Mouse (Mus musculus) MEL (cell line): ENCODE data around the gene Slc46a3. TPM values are rescaled to one million over a fixed set of nuclear protein-coding genes. Genes with fewer than 3 reads are reported as not detected.
A peak's percentile ranks its signal among the peaks of the same experiment; 100 is the strongest.

Experiments
- DNase-seq: peaks from one replicate; pipeline ENCODE4 v3.0.0; 2011; ENCODE audit warnings: low read depth, low spot score
- H3K27ac ChIP-seq: 2 replicates; pipeline ENCODE4 v1.5.1; 2012; ENCODE audit warnings: low read depth, mild to moderate bottlenecking, control low read depth, low read length, moderate library complexity; ENCODE audit not compliant: control insufficient read depth
- H3K27me3 ChIP-seq, 2 experiments: fragments of 150-350 bp in 1 of 2; sonication (generic) in 1 of 2; 2 replicates each; pipeline ENCODE4 v1.6.1; 2012; ENCODE audit warnings: low read length in 2 of 2, mild to moderate bottlenecking in 2 of 2, improper control_type of control experiment in 1 of 2, moderate library complexity in 1 of 2; ENCODE audit not compliant: insufficient read depth in 2 of 2, control insufficient read depth in 1 of 2
- H3K36me3 ChIP-seq, 2 experiments: 2 replicates each; pipeline ENCODE4 v1.6.1; 2012 to 2014; ENCODE audit warnings: low read length in 2 of 2, improper control_type of control experiment in 1 of 2, inconsistent platforms in 1 of 2, mild to moderate bottlenecking in 1 of 2; ENCODE audit not compliant: insufficient read depth in 2 of 2, control insufficient read depth in 1 of 2
- H3K4me1 ChIP-seq, 2 experiments: fragments of 150-350 bp in 1 of 2; sonication (generic) in 1 of 2; 2 replicates each; pipeline ENCODE4 v1.6.1; 2012; ENCODE audit warnings: low read length in 2 of 2, improper control_type of control experiment in 1 of 2, mild to moderate bottlenecking in 1 of 2; ENCODE audit not compliant: insufficient read depth in 2 of 2, control insufficient read depth in 1 of 2
- H3K4me3 ChIP-seq, 2 experiments: fragments of 150-350 bp in 1 of 2; sonication (generic) in 1 of 2; 2 replicates each; pipeline ENCODE4 v1.5.1; 2012; ENCODE audit warnings: low read depth in 2 of 2, low read length in 2 of 2, mild to moderate bottlenecking in 2 of 2, moderate library complexity in 2 of 2, control low read depth in 1 of 2, improper control_type of control experiment in 1 of 2; ENCODE audit not compliant: control insufficient read depth in 1 of 2, insufficient read depth in 1 of 2
- H3K79me2 ChIP-seq: 2 replicates; pipeline ENCODE4 v1.6.1; 2012; ENCODE audit warnings: mild to moderate bottlenecking, low read length, moderate library complexity; ENCODE audit not compliant: control insufficient read depth, poor library complexity, insufficient read depth
- H3K9ac ChIP-seq: 2 replicates; pipeline ENCODE4 v1.6.1; 2012; ENCODE audit warnings: low read depth, mild to moderate bottlenecking, control low read depth, low read length, moderate library complexity; ENCODE audit not compliant: control insufficient read depth, poor library complexity, severe bottlenecking
- H3K9me3 ChIP-seq: fragments of 150-350 bp; sonication (generic); replicated peaks from 2 replicates; pipeline ENCODE4 v1.6.1; 2012; ENCODE audit warnings: mild to moderate bottlenecking, low read length, improper control_type of control experiment, moderate library complexity; ENCODE audit not compliant: insufficient read depth
- CHD1 ChIP-seq: IDR thresholded peaks from 2 replicates; pipeline ENCODE4 v1.6.1; 2012; ENCODE audit warnings: low read depth, mild to moderate bottlenecking, inconsistent platforms, low read length, improper control_type of control experiment
- CTCF ChIP-seq, 3 experiments: IDR thresholded peaks in 2 of 3; conservative IDR thresholded peaks in 1 of 3; 2 replicates each; pipeline ENCODE4 v1.5.1; 2011 to 2012; ENCODE audit warnings: low read length in 3 of 3, low read depth in 2 of 3, mild to moderate bottlenecking in 2 of 3, improper control_type of control experiment in 1 of 3, inconsistent platforms in 1 of 3, mixed read lengths in 1 of 3, moderate library complexity in 1 of 3; ENCODE audit not compliant: control insufficient read depth in 1 of 3, insufficient read depth in 1 of 3, poor library complexity in 1 of 3, severe bottlenecking in 1 of 3
- ELF1 ChIP-seq: IDR thresholded peaks from 2 replicates; pipeline ENCODE4 v1.6.1; 2014; ENCODE audit warnings: low read depth, mild to moderate bottlenecking, inconsistent platforms, low read length, improper control_type of control experiment, moderate library complexity
- EP300 ChIP-seq, 2 experiments: IDR thresholded peaks; 2 replicates each; pipeline ENCODE4 v1.6.1; 2011; ENCODE audit warnings: improper control_type of control experiment in 2 of 2, low read length in 2 of 2, low read depth in 1 of 2, mild to moderate bottlenecking in 1 of 2
- ETS1 ChIP-seq: IDR thresholded peaks from 2 replicates; pipeline ENCODE4 v1.6.1; 2012; ENCODE audit warnings: low read depth, mild to moderate bottlenecking, inconsistent platforms, low read length, improper control_type of control experiment, moderate library complexity
- GABPA ChIP-seq: IDR thresholded peaks from 2 replicates; pipeline ENCODE4 v1.6.1; 2012; ENCODE audit warnings: low read depth, mild to moderate bottlenecking, inconsistent platforms, low read length, improper control_type of control experiment, moderate library complexity
- HCFC1 ChIP-seq: IDR thresholded peaks from 2 replicates; pipeline ENCODE4 v1.6.1; 2012; ENCODE audit warnings: low read depth, mild to moderate bottlenecking, inconsistent platforms, low read length, improper control_type of control experiment, moderate library complexity
- MEF2A ChIP-seq: IDR thresholded peaks from 2 replicates; pipeline ENCODE4 v1.6.1; 2014; ENCODE audit warnings: low read depth, mild to moderate bottlenecking, inconsistent platforms, low read length, improper control_type of control experiment; ENCODE audit not compliant: poor library complexity, insufficient replicate concordance, severe bottlenecking; ENCODE audit errors: extremely low read depth
- MXI1 ChIP-seq: IDR thresholded peaks from 2 replicates; pipeline ENCODE4 v1.6.1; 2011; ENCODE audit warnings: mild to moderate bottlenecking, low read depth, low read length, improper control_type of control experiment
- MYB ChIP-seq: IDR thresholded peaks from 2 replicates; pipeline ENCODE4 v1.6.1; 2011; ENCODE audit warnings: mild to moderate bottlenecking, low read depth, low read length, improper control_type of control experiment
- MYC ChIP-seq: IDR thresholded peaks from 2 replicates; pipeline ENCODE4 v1.6.1; 2011; ENCODE audit warnings: low read depth, mild to moderate bottlenecking, low read length, improper control_type of control experiment, moderate library complexity
- NRF1 ChIP-seq: IDR thresholded peaks from 2 replicates; pipeline ENCODE4 v1.6.1; 2014; ENCODE audit warnings: low read depth, mild to moderate bottlenecking, inconsistent platforms, low read length, improper control_type of control experiment, moderate library complexity; ENCODE audit not compliant: poor library complexity, insufficient read depth, severe bottlenecking
- POLR2AphosphoS5 ChIP-seq: IDR thresholded peaks from 2 replicates; pipeline ENCODE4 v1.6.1; 2012; ENCODE audit warnings: low read depth, borderline replicate concordance, mild to moderate bottlenecking, inconsistent platforms, low read length, moderate library complexity, mixed read lengths
- RAD21 ChIP-seq: IDR thresholded peaks from 2 replicates; pipeline ENCODE4 v1.6.1; 2011; ENCODE audit warnings: mild to moderate bottlenecking, low read depth, low read length, improper control_type of control experiment
- SIN3A ChIP-seq: IDR thresholded peaks from 2 replicates; pipeline ENCODE4 v1.6.1; 2012; ENCODE audit warnings: low read length, improper control_type of control experiment, inconsistent platforms
- SMC3 ChIP-seq: IDR thresholded peaks from 2 replicates; pipeline ENCODE4 v1.6.1; 2011; ENCODE audit warnings: low read depth, low read length, improper control_type of control experiment
- USF2 ChIP-seq, 2 experiments: IDR thresholded peaks; 2 replicates each; pipeline ENCODE4 v1.6.1; 2011 to 2012; ENCODE audit warnings: improper control_type of control experiment in 2 of 2, low read length in 2 of 2, borderline replicate concordance in 1 of 2, inconsistent platforms in 1 of 2, low read depth in 1 of 2, mild to moderate bottlenecking in 1 of 2; ENCODE audit not compliant: insufficient read depth in 1 of 2
- ZC3H11A ChIP-seq: IDR thresholded peaks from 2 replicates; pipeline ENCODE4 v1.6.1; 2012; ENCODE audit warnings: low read depth, mild to moderate bottlenecking, inconsistent platforms, low read length, improper control_type of control experiment
- ZNF384 ChIP-seq: IDR thresholded peaks from 2 replicates; pipeline ENCODE4 v1.6.1; 2012; ENCODE audit warnings: low read depth, mild to moderate bottlenecking, inconsistent platforms, low read length, improper control_type of control experiment
- polyA plus RNA-seq, 2 experiments: library from polyadenylated mRNA; stranded (reverse) in 1 of 2; unstranded in 1 of 2; fragments of >175 nt in 1 of 2; fragments of >200 nt in 1 of 2; gene quantifications; 2 replicates each; pipeline versions ENCODE4 v1.2.1 to v1.2.4; 2012; ENCODE audit warnings: low replicate concordance in 2 of 2, low read depth in 1 of 2; ENCODE audit not compliant: insufficient read length in 2 of 2, insufficient read depth in 1 of 2, missing spikeins in 1 of 2
- total RNA-seq: library from RNA; depleted of rRNA; stranded (reverse); fragments of 300-350 nt; gene quantifications from 2 replicates; pipeline ENCODE4 v1.2.3, GENCODE M21; 2012

The Slc46a3 gene
- total and polyA plus RNA-seq, 3 experiments: 3.0 to 7.7 TPM; not detected in 1

DNA sequence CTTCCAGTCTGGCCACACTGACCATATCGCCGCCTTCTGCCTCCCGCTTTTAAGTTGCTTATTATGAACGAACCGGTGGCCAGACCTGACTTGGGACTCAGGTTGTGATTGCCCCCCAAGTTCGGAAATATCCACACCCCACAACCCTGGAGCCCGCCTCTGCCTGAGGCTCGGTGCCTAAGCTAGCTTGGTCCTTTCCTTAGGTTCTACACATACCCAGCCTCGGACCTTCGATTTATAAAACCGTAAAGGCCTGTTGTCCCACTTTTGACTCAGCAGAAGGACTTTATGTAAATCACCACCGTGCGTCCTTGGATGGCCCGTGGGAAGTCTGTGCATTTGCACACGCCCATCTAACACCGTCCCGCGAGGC lies 34.6 kb downstream of the Slc46a3 start:
- no peaks in the 10 kb centered on the region for H3K9me3 ChIP-seq
- H3K4me3 ChIP-seq: peak overlapping the region; percentile 66 to 98
- peaks cover 43% of the 10 kb centered on the region for H3K79me2 ChIP-seq
- TF ChIP-seq ELF1 (no peak), POLR2AphosphoS5 (no peak), EP300 (IDR thresholded peaks at IDR 0.05; ENCODE audit: low read depth in 1 of 2, low read length in 2 of 2) (no peak), SIN3A (no peak), CHD1 (no peak), ZC3H11A (no peak), MXI1 (no peak)
- no peak for DNase-seq
- H3K27me3 ChIP-seq: no peaks in the 10 kb centered on the region
- H3K27ac ChIP-seq: peak overlapping the region; percentile 53
- peak overlapping the region; percentile 83 for H3K9ac ChIP-seq
- H3K4me1 ChIP-seq: peaks cover 0 to 15% of the 10 kb centered on the region in 2 experiments; a peak in 2 of 4 replicates
- peaks cover 5 to 8% of the 10 kb centered on the region in 2 experiments for H3K36me3 ChIP-seq

DNA sequence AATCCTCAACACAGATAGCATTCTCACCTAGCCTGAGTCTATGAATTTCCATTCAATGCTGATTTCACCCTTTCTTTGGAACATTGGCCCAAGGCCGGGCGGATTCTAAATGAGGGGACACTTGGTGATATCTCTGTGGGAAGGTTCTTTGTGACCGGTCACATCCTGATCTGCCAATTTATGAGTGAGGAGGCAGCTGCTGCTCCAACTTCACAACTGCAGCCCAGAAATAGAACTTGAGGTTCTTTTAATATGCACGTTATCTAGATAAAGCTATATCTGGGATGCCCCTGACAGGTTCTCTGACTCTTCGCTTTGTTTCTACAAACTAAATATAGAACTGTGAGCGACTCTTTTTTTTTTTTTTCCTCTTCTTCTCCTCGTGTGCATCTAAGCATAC lies 44.4 kb downstream of the Slc46a3 start:
- TF ChIP-seq MEF2A (peak; percentile 95), NRF1 (no peak), HCFC1 (no peak), ZNF384 (peak; percentile 85), ETS1 (peak; percentile 44; the same call in 1 of the 2 replicates)
- Histone ChIP-seq H3K27ac (no peak overlapping the region), H3K9ac (no peak overlapping the region), H3K27me3 (no peaks in the 10 kb centered on the region; a peak in 1 of 4 replicates), H3K36me3 (peaks cover 0 to 5% of the 10 kb centered on the region in 2 experiments; a peak in 1 of 4 replicates), H3K4me3 (no peak overlapping the region), H3K9me3 (no peaks in the 10 kb centered on the region), H3K79me2 (no peaks in the 10 kb centered on the region), H3K4me1 (peaks cover 3 to 13% of the 10 kb centered on the region in 2 experiments; a peak in 3 of 4 replicates)
- no peak for DNase-seq

DNA sequence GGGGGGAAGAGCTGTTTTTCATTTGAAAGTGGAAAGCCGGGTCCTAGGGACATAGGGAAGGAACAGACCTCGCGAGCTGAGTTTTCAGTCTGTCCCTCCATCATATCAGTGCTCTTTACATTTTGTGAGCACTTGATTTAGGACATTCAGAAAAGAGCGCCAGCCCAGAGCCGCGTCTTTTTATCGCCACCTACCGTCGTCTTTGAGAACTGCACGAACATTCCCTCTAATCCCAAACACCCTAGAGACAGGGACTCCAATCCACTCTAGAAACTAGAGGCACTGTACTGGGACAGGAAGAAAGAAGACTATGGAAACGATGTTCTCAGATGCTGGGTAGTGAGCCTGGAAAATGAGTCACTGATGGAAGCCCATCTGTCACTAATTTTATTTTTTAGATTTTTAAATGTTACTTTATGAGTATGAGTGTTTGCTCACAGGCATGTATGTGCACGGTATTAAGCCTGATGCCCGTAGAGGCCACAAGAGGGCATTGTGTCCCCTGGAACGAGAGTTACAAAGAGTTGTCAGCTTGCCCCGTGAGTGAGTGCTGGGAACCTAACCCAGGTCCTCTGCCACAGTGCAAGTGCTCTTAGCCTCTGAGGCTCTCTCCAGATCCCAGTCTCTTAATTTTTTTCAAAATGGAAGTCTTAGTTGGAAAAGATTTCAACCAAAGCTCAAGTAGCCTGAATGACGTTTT lies 46.3 kb downstream of the Slc46a3 start:
- no peak overlapping the region for H3K27ac ChIP-seq
- TF ChIP-seq CTCF (IDR thresholded peaks at IDR 0.05 in 2 of 3, conservative IDR thresholded peaks at IDR 0.05 in 1 of 3; ENCODE audit: control insufficient read depth in 1 of 3, insufficient read depth in 1 of 3, low read depth in 2 of 3, low read length in 3 of 3, poor library complexity in 1 of 3, severe bottlenecking in 1 of 3) (peak; percentile 89 to 91 (median 90)), RAD21 (peak; percentile 92), SMC3 (peak; percentile 87), MYB (no peak), SIN3A (no peak), GABPA (no peak), USF2 (IDR thresholded peaks at IDR 0.05; ENCODE audit: borderline replicate concordance in 1 of 2, insufficient read depth in 1 of 2, low read depth in 1 of 2, low read length in 2 of 2) (no peak), MYC (no peak), ZC3H11A (peak; percentile 81), POLR2AphosphoS5 (no peak)
- TF ChIP-seq, all 39 proteins: peak for 4

More for the DNA sequence above, 46.3 kb downstream of the Slc46a3 start:
- H3K9me3 ChIP-seq: no peaks in the 10 kb centered on the region
- no peaks in the 10 kb centered on the region for H3K79me2 ChIP-seq
- no peaks in the 10 kb centered on the region; a peak in 1 of 4 replicates for H3K27me3 ChIP-seq
- H3K9ac ChIP-seq: no peak overlapping the region
- no peak overlapping the region for H3K4me3 ChIP-seq
- DNase-seq: peak; percentile 73
- peaks cover 0 to 5% of the 10 kb centered on the region in 2 experiments; a peak in 1 of 4 replicates for H3K36me3 ChIP-seq
- H3K4me1 ChIP-seq: peaks cover under 1 to 9% of the 10 kb centered on the region in 2 experiments; a peak in 3 of 4 replicates
